Mouse (Mus musculus): Measurements from ENCODE around the gene Pimreg. TPM values are rescaled to one million over a fixed set of nuclear protein-coding genes. Genes with fewer than 3 reads are reported as not detected.

Gene Pimreg
- polyA plus RNA-seq, 1 experiment, result 0.92 TPM

- H3K4me1 ChIP-seq (ENCODE audit: control insufficient read depth, insufficient read depth, low read length), result peaks cover 3% of the 10 kb centered on the region; the same call in 1 of the 2 replicates
- no peak overlapping the region for H3K4me3 ChIP-seq (ENCODE audit: insufficient read depth, low read length)
- no peak for TF ChIP-seq CTCF (IDR thresholded peaks at IDR 0.05; ENCODE audit: extremely low read depth, insufficient read depth, low read length)
- TF ChIP-seq POLR2A (IDR thresholded peaks at IDR 0.05; ENCODE audit: extremely low read depth, insufficient read depth, low read length), result no peak
- H3K27ac ChIP-seq (ENCODE audit: insufficient read depth, low read length), result no peak overlapping the region
Observed at GRCm38 (mm10) chr11:72055176-72055575, 13.3 kb downstream of the Pimreg start.

- no peak overlapping the region for H3K4me3 ChIP-seq (ENCODE audit: insufficient read depth, low read length)
- peaks cover 2% of the 10 kb centered on the region; the same call in 1 of the 2 replicates for H3K4me1 ChIP-seq (ENCODE audit: control insufficient read depth, insufficient read depth, low read length)
- H3K27ac ChIP-seq (ENCODE audit: insufficient read depth, low read length), result no peak overlapping the region
- TF ChIP-seq CTCF (IDR thresholded peaks at IDR 0.05; ENCODE audit: extremely low read depth, insufficient read depth, low read length) (no peak), POLR2A (IDR thresholded peaks at IDR 0.05; ENCODE audit: extremely low read depth, insufficient read depth, low read length) (no peak)
Observed at GRCm38 (mm10) chr11:72057166-72057565, 15.3 kb downstream of the Pimreg start.

GRCm38 (mm10) chr11:72060416-72060815, 18.6 kb downstream of the Pimreg start:
- Histone ChIP-seq H3K4me3 (ENCODE audit: insufficient read depth, low read length) (no peak overlapping the region), H3K27ac (ENCODE audit: insufficient read depth, low read length) (no peak overlapping the region), H3K4me1 (ENCODE audit: control insufficient read depth, insufficient read depth, low read length) (peaks cover 2% of the 10 kb centered on the region; the same call in 1 of the 2 replicates)
- TF ChIP-seq CTCF (IDR thresholded peaks at IDR 0.05; ENCODE audit: extremely low read depth, insufficient read depth, low read length) (no peak), POLR2A (IDR thresholded peaks at IDR 0.05; ENCODE audit: extremely low read depth, insufficient read depth, low read length) (no peak)

- TF ChIP-seq CTCF (IDR thresholded peaks at IDR 0.05; ENCODE audit: extremely low read depth, insufficient read depth, low read length) (no peak), POLR2A (IDR thresholded peaks at IDR 0.05; ENCODE audit: extremely low read depth, insufficient read depth, low read length) (no peak)
- Histone ChIP-seq H3K4me1 (ENCODE audit: control insufficient read depth, insufficient read depth, low read length) (peaks cover 2% of the 10 kb centered on the region; the same call in 1 of the 2 replicates), H3K4me3 (ENCODE audit: insufficient read depth, low read length) (no peak overlapping the region), H3K27ac (ENCODE audit: insufficient read depth, low read length) (no peak overlapping the region)
Observed at GRCm38 (mm10) chr11:72061093-72061620, 19.3 kb downstream of the Pimreg start.

GRCm38 (mm10) chr11:72064414-72064813, 22.6 kb downstream of the Pimreg start:
- TF ChIP-seq CTCF (IDR thresholded peaks at IDR 0.05; ENCODE audit: extremely low read depth, insufficient read depth, low read length) (no peak), POLR2A (IDR thresholded peaks at IDR 0.05; ENCODE audit: extremely low read depth, insufficient read depth, low read length) (no peak)
- Histone ChIP-seq H3K4me1 (ENCODE audit: control insufficient read depth, insufficient read depth, low read length) (no peaks in the 10 kb centered on the region), H3K27ac (ENCODE audit: insufficient read depth, low read length) (no peak overlapping the region), H3K4me3 (ENCODE audit: insufficient read depth, low read length) (no peak overlapping the region)

- H3K4me1 ChIP-seq (ENCODE audit: control insufficient read depth, insufficient read depth, low read length), result no peaks in the 10 kb centered on the region
- H3K4me3 ChIP-seq (ENCODE audit: insufficient read depth, low read length), result no peak overlapping the region
- no peak overlapping the region for H3K27ac ChIP-seq (ENCODE audit: insufficient read depth, low read length)
- no peak for TF ChIP-seq CTCF (IDR thresholded peaks at IDR 0.05; ENCODE audit: extremely low read depth, insufficient read depth, low read length)
- TF ChIP-seq POLR2A (IDR thresholded peaks at IDR 0.05; ENCODE audit: extremely low read depth, insufficient read depth, low read length), result no peak
Observed at GRCm38 (mm10) chr11:72065103-72065502, 23.3 kb downstream of the Pimreg start.

GRCm38 (mm10) chr11:72066330-72066729, 24.5 kb downstream of the Pimreg start:
- Histone ChIP-seq H3K4me1 (ENCODE audit: control insufficient read depth, insufficient read depth, low read length) (no peaks in the 10 kb centered on the region), H3K27ac (ENCODE audit: insufficient read depth, low read length) (no peak overlapping the region), H3K4me3 (ENCODE audit: insufficient read depth, low read length) (no peak overlapping the region)
- peak; percentile 42 for TF ChIP-seq CTCF (IDR thresholded peaks at IDR 0.05; ENCODE audit: extremely low read depth, insufficient read depth, low read length)
- no peak for TF ChIP-seq POLR2A (IDR thresholded peaks at IDR 0.05; ENCODE audit: extremely low read depth, insufficient read depth, low read length)

- Histone ChIP-seq H3K4me3 (ENCODE audit: insufficient read depth, low read length) (no peak overlapping the region), H3K4me1 (ENCODE audit: control insufficient read depth, insufficient read depth, low read length) (0 out of 2 replicates have a peak, but pooled peaks cover 2% of the 10 kb centered on the region), H3K27ac (ENCODE audit: insufficient read depth, low read length) (no peak overlapping the region)
- no peak for TF ChIP-seq CTCF (IDR thresholded peaks at IDR 0.05; ENCODE audit: extremely low read depth, insufficient read depth, low read length)
- TF ChIP-seq POLR2A (IDR thresholded peaks at IDR 0.05; ENCODE audit: extremely low read depth, insufficient read depth, low read length), result no peak
Observed at GRCm38 (mm10) chr11:72067326-72067725, 25.5 kb downstream of the Pimreg start.

- Histone ChIP-seq H3K4me3 (ENCODE audit: insufficient read depth, low read length) (no peak overlapping the region), H3K27ac (ENCODE audit: insufficient read depth, low read length) (no peak overlapping the region)
- TF ChIP-seq CTCF (IDR thresholded peaks at IDR 0.05; ENCODE audit: extremely low read depth, insufficient read depth, low read length), result no peak
- no peak for TF ChIP-seq POLR2A (IDR thresholded peaks at IDR 0.05; ENCODE audit: extremely low read depth, insufficient read depth, low read length)
Observed at GRCm38 (mm10) chr11:72068026-72068425, 26.2 kb downstream of the Pimreg start.

GRCm38 (mm10) chr11:72070733-72071132, 28.9 kb downstream of the Pimreg start:
- TF ChIP-seq CTCF (IDR thresholded peaks at IDR 0.05; ENCODE audit: extremely low read depth, insufficient read depth, low read length) (no peak), POLR2A (IDR thresholded peaks at IDR 0.05; ENCODE audit: extremely low read depth, insufficient read depth, low read length) (no peak)
- Histone ChIP-seq H3K4me1 (ENCODE audit: control insufficient read depth, insufficient read depth, low read length) (peaks cover 10% of the 10 kb centered on the region), H3K4me3 (ENCODE audit: insufficient read depth, low read length) (no peak overlapping the region), H3K27ac (ENCODE audit: insufficient read depth, low read length) (no peak overlapping the region)

More at GRCm38 (mm10) chr11:72068026-72068425, 26.2 kb downstream of the Pimreg start:
- 0 out of 2 replicates have a peak, but pooled peaks cover 3% of the 10 kb centered on the region for H3K4me1 ChIP-seq (ENCODE audit: control insufficient read depth, insufficient read depth, low read length)
